Mouse (Mus musculus) heart, embryonic 10.5 days (tissue): ENCODE data around the gene Gm21190. TPM values are rescaled to one million over a fixed set of nuclear protein-coding genes. Genes with fewer than 3 reads are reported as not detected.
"Not testable (repeated sequence)": the region's sequence is repeated elsewhere in the genome, so short reads cannot be mapped to it uniquely, and the experiment has no call there.

Experiments
- DNase-seq: peaks from one replicate; pipeline ENCODE4 v3.0.0-alpha.2; 2017; ENCODE audit warnings: low spot score
- H3K27ac ChIP-seq: fragments of 300-500 bp; sonication (generic); 2 replicates; pipeline ENCODE4 v1.5.1; 2016; ENCODE audit warnings: mild to moderate bottlenecking
- H3K27me3 ChIP-seq: fragments of 300-500 bp; sonication (generic); 2 replicates; pipeline ENCODE4 v1.6.1; 2016; ENCODE audit warnings: mild to moderate bottlenecking; ENCODE audit not compliant: poor library complexity, insufficient read depth, severe bottlenecking
- H3K36me3 ChIP-seq: fragments of 300-500 bp; sonication (generic); 2 replicates; pipeline ENCODE4 v1.6.1; 2016; ENCODE audit warnings: mild to moderate bottlenecking, moderate library complexity
- H3K4me1 ChIP-seq: fragments of 300-500 bp; sonication (generic); 2 replicates; pipeline ENCODE4 v1.6.1; 2016; ENCODE audit warnings: mild to moderate bottlenecking
- H3K4me3 ChIP-seq: fragments of 300-500 bp; sonication (generic); 2 replicates; pipeline ENCODE4 v1.5.1; 2016; ENCODE audit warnings: mild to moderate bottlenecking, moderate library complexity
- H3K9me3 ChIP-seq: fragments of 300-500 bp; sonication (generic); 2 replicates; pipeline ENCODE4 v1.6.1; 2016; ENCODE audit warnings: mild to moderate bottlenecking, moderate library complexity
- WGBS: fragments of 180-500 bp; shearing (Covaris S2); methylation state at CpG from one replicate; pipeline ENCODE4 v1.1.7; 2016; 5-methylcytosine and 5-hydroxymethylcytosine counted together
- polyA plus RNA-seq: library from polyadenylated mRNA; unstranded; fragments of >200 nt; fragmentation: Nextera tagmentation; extraction: Ambion mirVana; gene quantifications from 2 replicates; pipeline ENCODE4 v1.2.1, GENCODE M21; 2016

The Gm21190 gene
- polyA plus RNA-seq, 1 experiment from 2014 or later, result not detected

GRCm38 (mm10) chr5:15508460-15509451, 20.3 kb downstream of the Gm21190 start:
- not testable (repeated sequence) for H3K4me3 ChIP-seq, H3K27ac ChIP-seq, H3K27me3 ChIP-seq, DNase-seq, H3K4me1 ChIP-seq, H3K36me3 ChIP-seq
- H3K9me3 ChIP-seq, result peaks cover 22% of the 10 kb centered on the region
- WGBS, result 65% methylated on average over 6 of the region's 6 CpGs

DNA sequence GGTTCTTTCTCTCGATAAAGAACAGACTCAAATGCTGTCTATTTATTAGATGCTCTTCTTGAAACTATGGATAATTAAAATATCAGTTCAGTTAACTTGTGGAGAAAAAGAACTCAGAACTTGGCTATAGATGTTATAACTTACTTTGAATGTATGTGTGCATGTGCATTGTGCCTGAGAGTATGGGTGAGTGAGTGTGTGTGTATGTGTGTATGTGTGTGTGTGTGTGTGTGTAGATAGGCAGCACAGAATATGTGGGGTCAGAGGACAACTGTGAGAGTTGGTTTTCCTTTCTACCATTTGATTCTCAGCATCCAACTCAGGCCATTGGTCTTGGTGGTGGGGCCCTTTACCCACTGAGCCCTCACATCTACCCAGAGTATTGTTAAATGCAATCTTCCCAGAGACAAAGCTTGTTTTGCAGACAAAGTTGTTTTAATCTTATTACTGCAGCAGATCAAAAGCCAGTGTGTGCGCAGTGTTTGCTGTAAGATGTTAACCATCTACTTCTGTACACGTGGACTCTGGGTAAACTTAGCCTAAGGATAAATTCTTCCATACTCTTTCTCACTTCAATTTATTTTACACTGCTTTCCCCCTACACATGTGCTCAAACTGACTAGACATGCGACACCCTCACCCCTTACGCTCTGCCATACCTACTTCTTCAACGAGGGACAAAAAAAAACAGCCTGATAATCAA, 21.1 kb downstream of the Gm21190 start:
- not testable (repeated sequence) for H3K27me3 ChIP-seq, H3K4me1 ChIP-seq, H3K36me3 ChIP-seq, H3K27ac ChIP-seq, H3K4me3 ChIP-seq
- DNase-seq, result peak; percentile 79
- H3K9me3 ChIP-seq, result peaks cover 20% of the 10 kb centered on the region
- 60% methylated on average over 6 of the region's 6 CpGs for WGBS

- WGBS, result 75% methylated on average over 3 of the region's 3 CpGs
- peaks cover 21% of the 10 kb centered on the region for H3K9me3 ChIP-seq
- H3K4me3 ChIP-seq, result no peak overlapping the region
Measured at GRCm38 (mm10) chr5:15507309-15507619, 21.8 kb downstream of the Gm21190 start.

GRCm38 (mm10) chr5:15506575-15507308, 22.3 kb downstream of the Gm21190 start:
- Histone ChIP-seq H3K4me3 (peak overlapping the region; percentile 6; the same call in 1 of the 2 replicates), H3K27me3 (no peaks in the 10 kb centered on the region), H3K36me3 (no peaks in the 10 kb centered on the region), H3K27ac (no peak overlapping the region), H3K4me1 (no peaks in the 10 kb centered on the region), H3K9me3 (peaks cover 18% of the 10 kb centered on the region)
- DNase-seq, result peak; percentile 74
- WGBS, result 43% methylated on average over 16 of the region's 16 CpGs

More at GRCm38 (mm10) chr5:15507309-15507619, 21.8 kb downstream of the Gm21190 start:
- no peak for DNase-seq
- Histone ChIP-seq H3K36me3 (no peaks in the 10 kb centered on the region), H3K27me3 (no peaks in the 10 kb centered on the region), H3K4me1 (no peaks in the 10 kb centered on the region), H3K27ac (no peak overlapping the region)

- not testable (repeated sequence) for H3K27me3 ChIP-seq, H3K4me1 ChIP-seq, H3K4me3 ChIP-seq, H3K27ac ChIP-seq, H3K36me3 ChIP-seq, DNase-seq
- 32% methylated on average over 5 of the region's 5 CpGs for WGBS
- peaks cover 31% of the 10 kb centered on the region for H3K9me3 ChIP-seq
Measured at GRCm38 (mm10) chr5:15498774-15499400, 30.1 kb downstream of the Gm21190 start.

DNA sequence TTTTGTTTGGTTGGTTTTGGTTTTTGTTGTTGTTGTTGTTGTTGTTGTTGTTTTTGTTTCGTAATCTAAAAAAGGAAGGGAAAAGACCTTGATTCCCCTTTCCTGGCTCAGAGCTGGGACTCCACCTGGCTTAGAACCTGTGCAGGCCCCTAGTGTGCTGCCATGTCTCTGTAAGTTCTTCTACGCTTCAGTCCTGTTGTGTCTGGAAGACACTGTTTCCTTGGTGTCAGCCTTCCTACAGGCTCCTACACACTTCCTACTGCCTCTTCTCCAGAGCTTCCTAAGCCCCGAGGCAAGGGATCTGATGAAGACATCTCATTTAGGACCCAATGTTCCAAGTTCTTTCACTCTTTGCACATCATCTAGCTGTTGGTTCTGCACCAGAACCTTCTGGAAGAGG, 30.7 kb downstream of the Gm21190 start:
- H3K36me3 ChIP-seq, H3K27ac ChIP-seq, H3K4me3 ChIP-seq, H3K27me3 ChIP-seq, DNase-seq, H3K4me1 ChIP-seq: not testable (repeated sequence)
- peaks cover 33% of the 10 kb centered on the region for H3K9me3 ChIP-seq
- whole genome bisulfite sequencing, result 62% methylated on average over 3 of the region's 3 CpGs

GRCm38 (mm10) chr5:15490934-15491333, 38.1 kb downstream of the Gm21190 start:
- H3K27me3 ChIP-seq, H3K36me3 ChIP-seq, DNase-seq, H3K4me1 ChIP-seq, H3K27ac ChIP-seq, H3K4me3 ChIP-seq: not testable (repeated sequence)
- WGBS, result 59% methylated on average over 2 of the region's 2 CpGs
- peaks cover 27% of the 10 kb centered on the region for H3K9me3 ChIP-seq

GRCm38 (mm10) chr5:15488743-15489142, 40.3 kb downstream of the Gm21190 start:
- Histone ChIP-seq H3K27me3 (no peaks in the 10 kb centered on the region), H3K36me3 (no peaks in the 10 kb centered on the region), H3K27ac (no peak overlapping the region), H3K9me3 (peaks cover 31% of the 10 kb centered on the region), H3K4me1 (no peaks in the 10 kb centered on the region), H3K4me3 (no peak overlapping the region)
- WGBS, result 80% methylated on average over 5 of the region's 5 CpGs
- no peak for DNase-seq

- H3K4me3 ChIP-seq, DNase-seq, H3K36me3 ChIP-seq, H3K4me1 ChIP-seq, H3K27me3 ChIP-seq, H3K27ac ChIP-seq: not testable (repeated sequence)
- H3K9me3 ChIP-seq, result peaks cover 29% of the 10 kb centered on the region
- 27% methylated on average over 2 of the region's 2 CpGs for WGBS
Measured at GRCm38 (mm10) chr5:15484616-15485015, 44.4 kb downstream of the Gm21190 start.

DNA sequence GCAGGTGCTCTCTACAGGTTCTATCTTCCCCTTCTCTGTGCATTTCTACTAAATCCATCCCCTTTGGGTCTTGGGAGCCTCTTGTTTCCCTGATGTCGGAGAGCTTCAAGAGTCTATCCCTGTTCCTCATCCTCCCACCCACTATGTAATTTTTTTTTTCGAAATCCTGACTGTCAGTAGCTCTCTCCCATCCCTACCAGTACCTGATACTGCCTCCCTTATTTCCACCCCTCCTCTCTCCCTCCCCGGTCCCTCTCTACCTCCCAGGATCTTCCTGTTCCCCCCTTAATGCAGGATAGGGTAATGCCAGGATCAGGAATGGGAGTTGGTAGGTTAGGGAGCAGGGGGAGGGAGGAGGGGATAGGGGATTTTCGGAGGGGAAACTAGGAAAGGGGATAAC, 45.4 kb downstream of the Gm21190 start:
- DNase-seq, H3K27ac ChIP-seq, H3K4me3 ChIP-seq, H3K36me3 ChIP-seq, H3K27me3 ChIP-seq, H3K4me1 ChIP-seq: not testable (repeated sequence)
- WGBS, result 54% methylated on average over 4 of the region's 4 CpGs
- H3K9me3 ChIP-seq, result peaks cover 27% of the 10 kb centered on the region

GRCm38 (mm10) chr5:15482815-15483214, 46.2 kb downstream of the Gm21190 start:
- not testable (repeated sequence) for H3K27me3 ChIP-seq, H3K4me3 ChIP-seq, H3K27ac ChIP-seq, DNase-seq, H3K36me3 ChIP-seq, H3K4me1 ChIP-seq
- peaks cover 29% of the 10 kb centered on the region for H3K9me3 ChIP-seq
- WGBS, result 56% methylated on average over 2 of the region's 2 CpGs

GRCm38 (mm10) chr5:15476423-15476822, 52.6 kb downstream of the Gm21190 start, which contains the start of gene Gm21149:
Gm21149 (minus strand) TSS chr5:15476523.
- not testable (repeated sequence) for H3K36me3 ChIP-seq, H3K27ac ChIP-seq, H3K27me3 ChIP-seq, DNase-seq, H3K4me3 ChIP-seq, H3K4me1 ChIP-seq
- WGBS, result 65% methylated on average over 1 of the region's 1 CpGs
- H3K9me3 ChIP-seq, result peaks cover 15% of the 10 kb centered on the region; the same call in 1 of the 2 replicates
